Mouse (Mus musculus) heart, adult 11 months (tissue): Measurements from ENCODE around the gene Hnrnpul2.

ENCODE experiments used
- DNase-seq: peaks from one replicate; pipeline ENCODE4 v3.0.0; 2022

Hnrnpul2 gene

GRCm38 (mm10) chr19:8818801-8819595 lies 812 bp upstream of the Hnrnpul2 start, which contains the start of gene Ttc9c:
TSS of gene Ttc9c (minus strand) at chr19:8819333.
- peak; percentile 100 for DNase-seq

- no peak for DNase-seq
These were observed 680 bp downstream of the Hnrnpul2 start for GRCm38 (mm10) chr19:8820424-8820956.

GRCm38 (mm10) chr19:8821146-8821545 lies 1.3 kb downstream of the Hnrnpul2 start:
- DNase-seq = no peak

- no peak for DNase-seq
These were observed 2.9 kb downstream of the Hnrnpul2 start for GRCm38 (mm10) chr19:8822696-8823095.

- DNase-seq = no peak
These were observed 9.8 kb downstream of the Hnrnpul2 start, which contains the start of gene AC129217.1 for GRCm38 (mm10) chr19:8829660-8830059. TSS of gene AC129217.1 (plus strand) at chr19:8829773.

GRCm38 (mm10) chr19:8830664-8831063 lies 10.9 kb downstream of the Hnrnpul2 start:
- DNase-seq = no peak

DNA sequence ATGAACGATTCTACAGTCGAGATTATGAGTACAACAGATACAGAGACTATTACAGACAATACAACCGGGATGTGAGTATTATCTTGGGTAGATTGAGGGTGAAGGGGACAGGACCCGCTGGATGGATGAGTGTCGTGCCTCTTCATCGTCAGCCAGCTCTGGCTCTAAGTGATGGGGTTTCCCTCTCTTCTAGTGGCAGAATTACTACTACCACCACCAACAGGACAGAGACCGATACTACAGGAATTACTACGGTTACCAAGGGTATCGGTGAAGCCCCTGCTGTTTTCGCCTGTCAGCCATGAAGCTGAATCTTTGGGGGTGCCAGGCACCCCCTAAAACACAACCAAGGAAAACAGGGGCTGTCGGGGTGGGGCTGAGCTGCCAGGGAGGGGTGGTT lies 11.5 kb downstream of the Hnrnpul2 start:
- DNase-seq = no peak

GRCm38 (mm10) chr19:8832971-8833370 lies 13.2 kb downstream of the Hnrnpul2 start:
- DNase-seq = no peak

- DNase-seq = peak; percentile 91
These were observed 16.5 kb downstream of the Hnrnpul2 start for GRCm38 (mm10) chr19:8836327-8836726.

- peak; percentile 99 for DNase-seq
These were observed 17.5 kb downstream of the Hnrnpul2 start, which contains the start of gene Bscl2 for GRCm38 (mm10) chr19:8837251-8837791. TSS of gene Bscl2 (plus strand) at chr19:8837467.

- DNase-seq = peak; percentile 91
These were observed 18.4 kb downstream of the Hnrnpul2 start for GRCm38 (mm10) chr19:8838041-8838730.

DNA sequence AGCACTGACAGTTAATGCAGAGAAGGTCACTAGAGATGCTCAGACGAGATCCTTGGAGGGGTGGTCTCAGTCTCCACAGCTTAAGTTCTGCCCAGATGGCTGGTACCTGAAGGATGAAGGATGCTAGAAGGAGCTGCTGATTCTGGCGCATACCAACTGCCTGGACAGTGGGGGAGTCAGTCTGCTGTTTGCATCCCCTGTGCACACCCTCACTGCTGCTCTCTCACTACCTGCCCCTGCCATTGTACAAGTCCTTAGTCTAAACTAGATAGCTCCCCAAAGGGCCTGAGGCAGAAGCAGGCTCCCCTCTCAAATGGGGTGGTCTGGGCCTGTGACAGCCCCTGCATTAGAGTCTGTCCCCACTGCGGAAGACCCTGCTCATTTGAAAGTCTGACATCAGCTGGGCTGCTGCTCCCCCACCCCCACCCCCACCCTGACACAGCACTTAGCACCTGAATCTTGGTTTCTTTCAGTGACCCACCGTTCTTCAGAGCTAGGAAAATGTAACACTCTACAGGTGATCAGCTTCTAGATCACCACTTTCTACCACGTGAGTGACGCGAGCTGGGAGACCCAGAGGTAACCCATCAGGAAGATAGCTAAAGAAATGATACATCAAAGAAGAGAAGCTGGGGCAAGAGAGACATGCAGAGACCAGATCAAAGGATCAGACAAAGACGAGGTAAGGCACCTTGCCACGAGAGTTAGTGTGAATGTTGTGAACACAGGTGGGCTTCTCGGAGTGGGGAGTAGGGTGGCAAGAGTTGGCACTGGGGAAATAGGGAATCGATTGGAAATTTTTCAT lies 19.5 kb downstream of the Hnrnpul2 start, which contains the start of gene Gng3:
TSS of gene Gng3 (minus strand) at position 92 of the 805 bp plus-strand sequence.
- DNase-seq = peak; percentile 92

- DNase-seq = peak; percentile 99
These were observed 20.3 kb downstream of the Hnrnpul2 start for GRCm38 (mm10) chr19:8839908-8840791.

- DNase-seq = peak; percentile 93
These were observed 21.2 kb downstream of the Hnrnpul2 start for GRCm38 (mm10) chr19:8841012-8841411.

DNA sequence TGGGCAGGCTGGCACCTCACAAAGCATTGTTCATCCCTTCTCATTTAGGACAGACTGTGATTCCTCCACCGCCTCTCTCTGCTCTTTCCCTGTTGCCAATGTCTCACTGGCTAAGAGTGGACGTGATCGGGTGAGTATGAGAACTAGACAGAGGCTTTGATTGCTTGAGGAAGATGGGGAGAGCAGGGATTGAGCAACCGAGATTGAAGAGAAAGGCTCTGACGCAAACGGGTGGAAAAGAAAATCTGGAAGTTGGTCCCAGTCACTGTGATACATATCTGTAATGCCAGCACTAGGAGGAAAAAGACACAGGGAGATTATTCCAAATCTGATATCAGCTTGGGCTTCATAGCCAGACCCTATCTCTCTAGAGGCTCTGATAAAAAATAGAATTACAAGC lies 23.2 kb downstream of the Hnrnpul2 start:
- peak; percentile 91 for DNase-seq

- peak; percentile 90 for DNase-seq
These were observed 24.7 kb downstream of the Hnrnpul2 start for GRCm38 (mm10) chr19:8844371-8845129.

GRCm38 (mm10) chr19:8848356-8848755 lies 28.5 kb downstream of the Hnrnpul2 start:
- no peak for DNase-seq

DNA sequence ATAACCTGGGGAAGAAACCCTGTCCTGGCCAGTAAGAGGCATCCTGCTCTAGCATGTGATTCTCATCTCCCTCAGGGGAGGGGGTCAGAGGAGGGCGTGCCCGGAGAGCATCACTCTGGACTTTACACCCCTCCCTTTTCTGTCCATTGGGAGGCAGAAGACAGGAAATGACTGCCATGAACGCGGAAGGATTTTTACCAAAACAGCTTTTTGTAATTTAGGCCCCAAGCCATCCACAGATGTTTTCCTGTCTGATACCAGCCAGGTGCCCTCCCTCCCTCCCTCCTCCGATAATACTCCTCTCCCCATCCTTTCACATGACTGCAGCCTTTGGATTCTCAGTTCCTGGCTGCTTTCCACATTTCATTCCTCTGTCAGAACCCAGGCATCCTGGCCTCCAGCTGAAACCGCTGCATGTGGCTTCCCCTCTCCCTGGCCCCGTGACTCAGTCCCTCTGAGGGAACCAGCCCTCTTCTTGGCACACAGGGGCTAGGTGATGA lies 30.6 kb downstream of the Hnrnpul2 start, which contains the start of gene Lrrn4cl:
TSS of gene Lrrn4cl (plus strand) at position 367 of the 500 bp plus-strand sequence.
- DNase-seq = peak; percentile 98

DNA sequence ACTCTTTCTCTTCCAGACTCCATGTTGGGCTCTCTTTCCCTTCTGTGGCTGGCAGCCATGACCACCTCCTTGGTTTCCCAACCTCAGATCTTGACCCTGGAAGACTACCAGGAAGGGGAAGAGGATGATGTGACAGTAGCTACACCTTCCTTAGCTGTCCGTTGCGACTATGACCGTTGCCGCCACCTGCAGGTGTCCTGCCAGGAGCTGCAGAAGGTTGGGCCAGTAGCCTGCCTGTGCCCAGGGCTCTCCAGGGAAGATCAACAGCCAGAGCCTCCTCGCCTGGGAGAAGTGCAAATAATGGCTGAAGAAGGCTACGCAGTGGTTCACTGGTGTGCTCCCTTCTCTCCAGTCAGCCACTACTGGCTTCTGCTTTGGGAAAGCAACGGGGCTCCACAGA lies 31.8 kb downstream of the Hnrnpul2 start:
- no peak for DNase-seq
